Mouse (Mus musculus): ENCODE measurements around the gene Msi2.

GRCm38 (mm10) chr11:88614527-88615305 lies 103.6 kb downstream of the Msi2 start:
- TF ChIP-seq CTCF (IDR thresholded peaks at IDR 0.05; ENCODE audit: low read depth, low read length) (no peak), TAL1 (conservative IDR thresholded peaks at IDR 0.05; ENCODE audit: low read depth, low read length) (no peak), GATA1 (IDR thresholded peaks at IDR 0.05; ENCODE audit: borderline replicate concordance, low read length) (no peak), GATA2 (IDR thresholded peaks at IDR 0.05; ENCODE audit: borderline replicate concordance, low read depth, low read length) (no peak), POLR2AphosphoS5 (IDR thresholded peaks at IDR 0.05; ENCODE audit: insufficient replicate concordance, low read depth, low read length) (no peak)
